Mouse (Mus musculus) liver, adult 2 months (tissue): ENCODE results near the gene Exog.

Experiments used
- CTCF ChIP-seq: fragments of 200-500 bp; IDR thresholded peaks from 2 replicates; pipeline ENCODE4 v1.5.1; 2011; ENCODE audit warnings: low read depth, low read length, control low read depth
- POLR2A ChIP-seq: fragments of 200-500 bp; IDR thresholded peaks from 2 replicates; pipeline ENCODE4 v1.6.1; 2011; ENCODE audit warnings: low read length, control low read depth; ENCODE audit not compliant: insufficient read depth; ENCODE audit errors: extremely low read depth

DNA sequence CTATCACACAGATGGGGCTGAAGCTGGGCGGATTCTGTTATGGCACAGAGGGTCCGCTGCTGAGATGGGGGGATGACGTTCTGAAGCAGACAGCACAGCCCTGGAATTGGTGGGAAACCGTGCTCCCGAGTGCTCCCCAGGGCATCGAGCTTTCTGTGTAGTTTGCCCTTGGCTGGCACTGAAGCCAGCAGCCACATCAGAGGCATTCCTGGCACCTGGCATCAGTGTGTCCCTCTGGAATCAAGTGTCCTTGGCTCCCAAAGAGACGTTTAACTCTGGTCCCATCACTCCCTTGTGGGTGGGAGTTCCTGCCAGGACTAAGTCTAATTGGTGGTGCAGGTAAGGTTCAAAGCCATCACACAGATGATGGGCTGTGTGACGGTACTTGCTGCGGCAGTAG is 51.6 kb downstream of the Exog start:
- TF ChIP-seq CTCF (no peak), POLR2A (no peak)
